Mouse (Mus musculus) adrenal gland, postnatal 25 days (tissue): ENCODE data around the gene Cnot1. TPM values are rescaled to one million over a fixed set of nuclear protein-coding genes. Genes with fewer than 3 reads are reported as not detected.
A peak's percentile ranks its signal among the peaks of the same experiment; 100 is the strongest.
"Not testable (repeated sequence)": the region's sequence is repeated elsewhere in the genome, so short reads cannot be mapped to it uniquely, and the experiment has no call there.

ENCODE experiments used
- DNase-seq: peaks from one replicate; pipeline ENCODE4 v3.0.0; 2021; ENCODE audit warnings: mixed read lengths
- total RNA-seq: library from RNA; stranded (reverse); gene quantifications from 2 replicates; pipeline ENCODE4 v1.2.3, GENCODE M21; 2021

Gene Cnot1
- total RNA-seq, 1 experiment from 2014 or later, result 203 TPM

DNA sequence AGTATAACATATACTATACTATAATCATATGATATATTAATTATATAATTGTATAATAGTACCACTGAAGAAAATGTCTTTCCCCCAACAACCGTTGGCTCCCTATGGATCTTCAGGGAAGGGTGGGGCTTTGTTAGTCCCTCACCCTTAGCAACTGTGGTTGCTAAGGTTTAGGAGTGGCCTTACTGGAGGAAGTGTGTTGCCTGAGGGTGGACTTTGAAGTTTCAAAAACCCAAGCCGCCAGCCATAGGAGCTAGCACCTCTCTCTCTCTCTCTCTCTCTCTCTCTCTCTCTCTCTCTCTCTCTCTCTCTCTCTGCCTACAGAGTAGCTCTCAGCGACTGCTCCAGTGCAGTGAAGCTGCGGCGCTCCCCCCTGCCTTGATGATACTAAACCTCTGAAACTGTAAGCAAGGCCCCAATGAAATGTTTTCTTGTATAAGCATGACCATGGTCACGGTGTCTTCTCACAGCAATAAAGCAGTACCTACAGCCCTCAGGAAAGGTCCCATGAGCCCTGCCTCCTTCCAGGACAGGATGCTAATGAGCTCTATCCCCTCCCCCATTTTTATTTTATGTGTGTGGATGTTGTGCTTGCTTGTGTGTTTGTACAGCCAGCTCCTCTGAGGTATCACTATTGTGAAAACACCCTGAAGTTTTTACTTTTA, 8.9 kb upstream of the Cnot1 start:
- DNase-seq, result no peak

DNA sequence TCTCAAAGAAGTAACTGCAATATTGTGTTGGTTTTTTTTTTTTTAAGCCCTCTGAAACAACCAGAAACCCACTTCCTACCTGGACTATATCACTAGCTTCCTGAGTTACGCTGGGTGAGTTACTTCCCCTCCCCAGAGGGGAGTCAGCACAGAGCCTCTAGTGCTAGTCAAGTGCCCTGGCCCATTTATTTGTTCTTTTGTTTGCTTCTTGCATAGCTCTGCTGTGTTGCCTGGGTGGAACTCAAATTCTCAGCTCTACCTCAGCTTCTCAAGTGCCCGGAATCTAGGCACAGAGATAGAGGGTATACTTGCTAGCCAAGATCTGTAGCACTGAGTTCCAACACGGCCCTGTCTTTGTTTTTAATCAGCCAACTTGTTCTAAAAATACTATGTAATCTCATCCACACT, 2.9 kb upstream of the Cnot1 start:
- no peak for DNase-seq

DNA sequence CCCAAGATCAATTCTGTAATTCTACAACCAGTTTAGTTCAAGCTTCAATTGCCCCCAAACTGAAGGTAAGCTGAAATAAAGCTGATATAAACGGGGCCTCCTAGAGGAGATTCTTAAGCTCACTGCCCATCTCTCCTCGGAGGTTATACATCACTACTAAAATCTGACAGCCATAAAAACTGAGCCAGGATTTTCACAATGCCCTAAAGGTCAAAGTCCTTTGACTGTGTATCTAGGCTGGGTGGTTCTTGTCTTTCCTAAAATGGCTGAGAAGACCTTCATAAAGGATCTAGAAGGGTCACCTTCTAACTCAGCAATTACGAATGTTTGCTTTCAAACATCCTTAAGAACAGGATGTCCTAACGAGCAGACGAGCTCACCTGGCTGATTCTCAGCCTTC, 1.9 kb upstream of the Cnot1 start:
- no peak for DNase-seq

DNA sequence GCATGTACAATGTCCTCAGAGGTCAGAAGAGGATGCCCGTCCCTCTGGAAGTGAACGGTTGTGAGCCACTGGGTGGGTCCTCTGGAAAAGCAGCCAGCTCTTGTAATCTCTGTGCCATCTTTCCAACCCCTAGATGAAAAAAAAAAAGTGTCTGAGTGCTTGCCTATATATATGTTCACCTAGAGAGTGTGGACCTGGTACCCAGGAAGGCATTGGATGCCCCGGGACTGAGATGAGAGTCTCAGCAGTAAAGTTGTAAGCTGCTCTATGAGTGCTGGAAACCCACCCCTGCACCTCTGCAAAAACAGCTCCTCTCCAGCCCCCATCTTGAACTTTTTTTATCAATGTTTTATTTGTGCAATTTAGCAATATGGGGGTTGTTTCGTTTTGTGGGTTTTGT, 1.4 kb upstream of the Cnot1 start:
- DNase-seq, result no peak

DNA sequence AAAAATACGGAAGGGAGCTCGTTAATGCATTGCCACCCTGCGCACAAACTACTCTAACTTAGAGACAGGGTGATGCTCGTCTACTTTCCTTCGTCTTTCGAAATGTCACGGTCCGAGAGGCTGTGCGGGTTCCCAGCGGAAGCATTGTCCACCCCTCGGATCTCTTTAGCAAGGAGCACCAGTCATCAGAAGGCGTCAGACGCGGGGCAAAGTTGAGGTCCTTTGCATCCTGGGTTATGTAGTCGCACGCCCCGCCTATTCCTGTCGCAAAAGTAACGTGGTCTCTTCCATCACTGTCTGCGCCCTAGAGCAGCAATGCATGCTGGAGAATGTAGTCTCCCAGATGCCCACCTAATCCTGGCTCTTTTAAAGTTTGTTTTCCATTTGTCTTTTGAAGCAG, 597 bp upstream of the Cnot1 start:
- peak; percentile 86 for DNase-seq

GRCm38 (mm10) chr8:95806461-95807191, 638 bp downstream of the Cnot1 start:
- DNase-seq, result peak; percentile 41

DNA sequence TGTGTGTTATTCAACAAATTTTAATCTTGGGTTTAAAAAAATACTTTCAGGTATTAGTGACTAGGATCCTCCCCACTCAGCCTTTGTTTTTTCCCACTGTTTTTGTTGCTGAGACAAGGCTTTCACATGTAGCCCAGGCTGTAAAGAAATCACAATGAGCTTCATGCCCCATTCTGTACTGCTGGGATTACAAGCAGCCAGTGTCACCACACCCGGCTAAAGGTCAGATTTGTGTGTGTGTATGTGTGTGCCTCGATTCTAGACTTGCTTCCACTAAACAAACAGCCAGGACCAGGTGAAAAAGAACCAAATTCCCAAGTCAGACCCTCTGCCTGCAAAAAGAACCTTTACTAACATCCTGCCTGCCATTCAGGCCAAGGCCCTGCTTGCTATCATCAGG, 1.8 kb downstream of the Cnot1 start:
- no peak for DNase-seq

- DNase-seq, result no peak
Observed at GRCm38 (mm10) chr8:95802231-95802630, 5.0 kb downstream of the Cnot1 start.

GRCm38 (mm10) chr8:95801476-95802064, 5.7 kb downstream of the Cnot1 start:
- DNase-seq, result no peak

GRCm38 (mm10) chr8:95800353-95800752, 6.9 kb downstream of the Cnot1 start:
- DNase-seq, result no peak

GRCm38 (mm10) chr8:95799891-95800290, 7.4 kb downstream of the Cnot1 start:
- DNase-seq, result no peak

- no peak for DNase-seq
Observed at GRCm38 (mm10) chr8:95799117-95799516, 8.1 kb downstream of the Cnot1 start.

DNA sequence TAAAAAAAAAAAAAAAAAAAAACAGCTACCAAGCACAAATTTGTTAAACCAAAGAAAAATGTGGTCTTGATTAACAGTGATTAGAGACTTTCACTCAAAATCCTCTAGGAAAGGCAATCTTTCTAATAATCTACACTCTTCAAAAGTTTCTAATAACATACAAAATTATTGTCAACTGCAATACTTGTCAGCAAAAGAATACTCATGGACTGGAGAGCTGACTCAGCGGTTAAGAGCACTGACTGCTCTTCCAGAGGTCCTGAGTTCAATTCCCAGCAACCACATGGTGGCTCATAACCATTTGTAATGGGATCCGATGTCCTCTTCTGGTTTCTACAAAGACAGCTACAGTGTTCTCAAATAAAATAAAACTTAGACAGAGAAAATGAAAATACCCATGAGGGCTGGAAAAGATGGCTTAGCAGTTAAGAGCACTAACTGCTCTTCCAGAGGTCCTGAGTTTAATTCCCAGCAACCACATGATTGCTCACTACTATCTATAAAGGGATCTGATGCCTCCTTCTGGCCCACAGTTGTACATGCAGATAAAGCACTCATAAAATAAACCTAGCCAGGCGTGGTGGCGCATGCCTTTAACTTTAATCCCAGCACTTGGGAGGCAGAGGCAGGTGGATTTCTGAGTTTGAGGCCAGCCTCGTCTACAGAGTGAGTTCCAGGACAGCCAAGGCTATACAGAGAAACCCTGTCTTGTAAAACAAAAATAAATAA, 11.8 kb downstream of the Cnot1 start:
- not testable (repeated sequence) for DNase-seq

- peak; percentile 16 for DNase-seq
Observed at GRCm38 (mm10) chr8:95785591-95785990, 21.7 kb downstream of the Cnot1 start.

DNA sequence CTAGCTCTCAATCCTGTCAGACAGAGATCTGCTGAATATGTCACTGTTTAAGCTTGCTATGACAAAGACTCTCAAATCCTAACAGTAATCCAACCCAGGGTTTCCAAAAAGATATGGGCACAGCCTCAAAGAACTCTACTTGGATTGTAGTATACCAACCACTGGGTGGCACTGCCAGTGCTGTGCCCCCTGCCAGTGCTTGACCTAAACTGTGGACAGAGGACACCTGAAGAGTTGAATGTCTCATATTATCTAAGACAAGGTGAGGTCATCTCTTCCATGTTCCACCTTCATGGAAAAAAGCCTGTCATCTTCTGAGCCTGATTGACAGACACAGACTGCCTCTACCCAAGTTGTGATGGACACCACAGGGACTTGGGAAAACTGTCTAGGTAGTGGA, 24.6 kb downstream of the Cnot1 start:
- no peak for DNase-seq

GRCm38 (mm10) chr8:95781775-95782174, 25.5 kb downstream of the Cnot1 start:
- no peak for DNase-seq

DNA sequence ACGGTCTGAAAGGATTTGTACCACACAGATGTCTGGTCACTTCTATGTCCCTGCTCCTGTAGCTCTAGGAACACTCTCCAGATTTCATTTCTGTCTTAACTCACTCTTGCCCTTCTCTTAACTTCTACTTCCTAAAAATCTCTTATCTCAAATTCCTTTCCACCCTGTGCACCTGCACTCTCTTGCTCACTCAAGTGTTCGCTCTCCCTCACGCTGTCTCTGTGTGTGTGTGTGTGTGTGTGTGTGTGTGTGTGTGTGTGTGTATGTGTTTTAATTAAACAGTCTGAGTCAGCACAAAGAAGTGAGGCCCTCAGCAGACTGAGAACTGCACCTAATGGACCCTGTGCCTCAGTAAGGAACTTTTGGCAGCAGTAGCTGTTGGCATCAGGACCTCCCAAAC, 26.2 kb downstream of the Cnot1 start:
- DNase-seq, result no peak

DNA sequence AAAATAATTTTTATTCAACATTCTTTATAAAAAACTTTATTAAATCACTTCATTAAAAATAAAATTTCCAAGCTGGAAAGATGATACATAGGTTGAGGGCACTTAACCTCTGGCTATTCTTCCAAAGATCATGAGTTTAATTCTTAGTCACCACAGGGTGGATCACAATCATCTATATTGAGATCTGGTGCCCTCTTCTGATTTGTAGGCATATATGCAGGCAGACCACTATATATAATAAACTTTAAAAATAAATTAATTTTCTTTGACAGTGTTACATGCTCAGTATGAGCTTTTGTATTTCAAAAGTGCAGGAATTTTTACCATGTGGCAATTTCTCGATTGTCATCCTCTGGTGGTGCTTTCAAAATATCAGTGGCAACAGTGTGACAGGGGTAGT, 43.1 kb downstream of the Cnot1 start:
- DNase-seq, result no peak

DNA sequence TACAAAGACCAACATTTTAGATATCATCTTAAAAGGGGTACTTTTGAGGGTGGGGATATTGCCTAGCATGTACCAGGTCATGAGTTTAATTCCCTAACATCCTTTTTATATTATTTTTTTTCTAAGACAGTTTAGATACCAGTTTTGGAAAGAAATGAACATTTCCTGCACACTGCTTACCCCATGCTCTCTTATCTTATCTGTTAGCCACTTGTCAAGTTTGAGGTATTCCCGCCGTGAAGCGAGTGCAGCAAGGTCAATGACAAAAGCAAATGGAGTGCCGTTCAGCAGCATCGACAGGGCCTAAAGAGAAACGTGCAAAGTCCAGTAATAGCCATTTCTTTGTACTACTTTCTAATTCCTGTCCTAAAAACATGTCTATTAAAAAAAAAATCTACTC, 46.9 kb downstream of the Cnot1 start:
- DNase-seq, result no peak

DNA sequence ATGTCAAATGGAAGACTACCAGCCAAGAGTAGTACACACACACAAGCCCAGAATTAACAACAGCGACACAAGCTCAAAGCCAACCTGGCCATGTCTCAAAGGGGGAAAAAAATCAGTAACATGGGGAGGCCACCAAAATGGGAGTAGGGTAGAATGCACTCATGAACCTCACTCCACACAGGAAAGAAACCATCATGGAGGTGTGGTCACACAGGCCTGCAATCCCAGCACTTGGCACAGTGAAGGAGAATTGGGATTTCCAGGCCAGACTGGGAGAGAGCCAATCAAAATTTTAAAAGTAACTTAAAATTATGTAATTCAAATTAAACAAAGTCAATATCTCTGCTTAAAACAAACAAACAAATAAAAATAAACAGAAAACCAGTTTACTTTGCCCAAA, 55.3 kb downstream of the Cnot1 start:
- no peak for DNase-seq

- DNase-seq, result no peak
Observed at GRCm38 (mm10) chr8:95748028-95748427, 59.2 kb downstream of the Cnot1 start.

DNA sequence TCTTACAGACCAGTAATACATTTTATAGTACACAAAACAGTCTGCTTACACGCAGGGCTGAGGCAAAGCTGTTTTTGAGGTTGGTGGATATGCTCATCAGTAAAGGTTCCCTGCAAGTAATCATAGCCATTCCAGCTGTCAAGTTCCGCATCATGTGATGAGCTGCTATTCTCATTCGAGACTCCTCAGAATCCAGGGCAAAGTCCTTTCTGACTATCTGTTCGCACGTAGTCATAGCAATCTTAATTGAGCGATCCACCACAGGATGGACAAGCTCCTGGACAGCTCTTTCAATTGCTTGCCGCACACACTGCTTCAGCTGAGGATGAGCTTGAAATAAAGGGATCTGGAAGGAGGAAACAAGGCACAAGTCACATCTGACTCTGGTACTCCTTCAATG, 65.5 kb downstream of the Cnot1 start:
- DNase-seq, result no peak

DNA sequence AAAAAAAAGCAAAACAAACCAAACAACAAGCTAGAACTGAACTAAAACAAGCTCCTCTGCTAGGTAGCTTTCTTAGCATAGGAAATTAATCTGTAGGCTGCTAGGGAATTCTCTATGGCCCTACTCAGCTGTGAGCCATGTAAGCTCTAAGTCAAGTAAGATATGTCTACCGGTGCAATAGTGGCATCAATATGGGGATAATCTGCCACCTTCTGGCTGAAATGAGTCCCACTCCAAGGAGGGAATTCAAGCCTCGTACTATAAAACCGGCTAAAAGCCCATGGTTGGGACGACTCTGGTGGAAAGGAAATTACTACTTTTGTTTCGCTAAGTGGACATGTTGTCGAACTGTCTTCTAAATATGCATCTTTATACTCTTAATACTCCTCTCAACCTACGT, 68.7 kb downstream of the Cnot1 start:
- DNase-seq, result no peak
